Comparison of ENCODE assay signal across 11 mouse cellular contexts in genomic region chr8:103270815-103271553, GRCm38 (mm10).
DNase-seq lines count a peak whose midpoint lies in the region; ATAC-seq lines count a peak whose summit lies in the region.
"Had no signal": no experiment of that assay in that cellular context is flagged by ENCODE, and none has a peak within 500 bp of the region (broad histone marks: within the 10 kb centered on the region; RNA-seq: fewer than 3 reads in every experiment).

No protein-coding gene starts in this region.

- H3K27ac ChIP-seq in kidney, embryonic 16.5 days (ENCODE audit: low read length) = 0 out of 2 replicates have a peak overlapping the region, but pooled peaks have one; percentile 8
- H3K27ac ChIP-seq in hindbrain, embryonic 13.5 days = peak overlapping the region; percentile 8; the same call in 1 of the 2 replicates
- no peak overlapping the region; the same call in 1 of the 2 replicates for H3K27ac ChIP-seq in neural tube, embryonic 11.5 days (ENCODE audit: low read depth, low read length)

- H3K27me3 ChIP-seq in kidney, embryonic 16.5 days (ENCODE audit: insufficient read depth, low read length) = no peaks in the 10 kb centered on the region
- 0 out of 2 replicates have a peak, but pooled peaks cover 3% of the 10 kb centered on the region for H3K27me3 ChIP-seq in hindbrain, embryonic 13.5 days
- no peaks in the 10 kb centered on the region for H3K27me3 ChIP-seq in neural tube, embryonic 11.5 days (ENCODE audit: control insufficient read depth, insufficient read depth, low read length)
- H3K27me3 ChIP-seq: CH12.LX had no signal

- DNase-seq in kidney, adult 11 months = no peak
- DNase-seq in embryo, embryonic 11 days = peak; percentile 61
- peak; percentile 29 for DNase-seq in neural tube, embryonic 11.5 days (ENCODE audit: low spot score)
- DNase-seq in right cerebral cortex, postnatal 14 days = no peak
- no peak for DNase-seq in frontal cortex, postnatal 25 days (ENCODE audit: low spot score in 2 of 2)
- DNase-seq: layer of hippocampus, postnatal 36 days; spleen, adult 18-20 months had no signal

- peak; percentile 51; the same call in 1 of the 2 replicates for ATAC-seq in kidney, embryonic 16.5 days (ENCODE audit: low FRiP score, low TSS enrichment)
- ATAC-seq in hindbrain, embryonic 13.5 days (ENCODE audit: low FRiP score) = peak; percentile 25; the same call in 1 of the 2 replicates
- ATAC-seq in neural tube, embryonic 11.5 days (ENCODE audit: insufficient read depth, low FRiP score, low TSS enrichment) = peak; percentile 27; the same call in 1 of the 2 replicates
- ATAC-seq in CD4-positive, CD25-positive, alpha-beta regulatory T cell, adult 4 months = no peak

- no peak overlapping the region for H3K4me2 ChIP-seq in kidney, embryonic 16.5 days (replicated peaks; ENCODE audit: low read depth, low read length)
- H3K4me2 ChIP-seq in hindbrain, embryonic 13.5 days = no peak overlapping the region
- no peak overlapping the region for H3K4me2 ChIP-seq in neural tube, embryonic 11.5 days (ENCODE audit: low read depth)

- peaks cover 8% of the 10 kb centered on the region; the same call in 1 of the 2 replicates for H3K4me1 ChIP-seq in kidney, embryonic 16.5 days (ENCODE audit: insufficient read depth, low read length)
- peaks cover 16% of the 10 kb centered on the region for H3K4me1 ChIP-seq in hindbrain, embryonic 13.5 days (replicated peaks)
- peaks cover 5% of the 10 kb centered on the region; the same call in 1 of the 2 replicates for H3K4me1 ChIP-seq in neural tube, embryonic 11.5 days (ENCODE audit: control insufficient read depth, insufficient read depth, low read length)

- H3K9ac ChIP-seq in kidney, embryonic 16.5 days (replicated peaks; ENCODE audit: low read length) = no peak overlapping the region
- no peak overlapping the region for H3K9ac ChIP-seq in hindbrain, embryonic 13.5 days
- no peak overlapping the region for H3K9ac ChIP-seq in neural tube, embryonic 11.5 days (ENCODE audit: low read length)

- H3K4me3 ChIP-seq in kidney, embryonic 16.5 days (ENCODE audit: low read length) = no peak overlapping the region
- H3K4me3 ChIP-seq in hindbrain, embryonic 13.5 days = no peak overlapping the region
- H3K4me3 ChIP-seq in neural tube, embryonic 11.5 days (ENCODE audit: low read depth, low read length) = no peak overlapping the region

- 50% methylated on average over 9 of the region's 9 CpGs for WGBS in kidney, embryonic 16.5 days
- WGBS in hindbrain, embryonic 13.5 days = 33% methylated on average over 9 of the region's 9 CpGs
- WGBS in neural tube, embryonic 11.5 days = 30% methylated on average over 9 of the region's 9 CpGs

- H3K9me3 ChIP-seq in kidney, embryonic 16.5 days (ENCODE audit: low read length) = no peaks in the 10 kb centered on the region
- H3K9me3 ChIP-seq in hindbrain, embryonic 13.5 days = no peaks in the 10 kb centered on the region
- no peaks in the 10 kb centered on the region for H3K9me3 ChIP-seq in neural tube, embryonic 11.5 days (ENCODE audit: control insufficient read depth, low read length)

- no peaks in the 10 kb centered on the region for H3K36me3 ChIP-seq in kidney, embryonic 16.5 days (ENCODE audit: insufficient read depth, low read length)
- H3K36me3 ChIP-seq in hindbrain, embryonic 13.5 days = no peaks in the 10 kb centered on the region
- no peaks in the 10 kb centered on the region for H3K36me3 ChIP-seq in neural tube, embryonic 11.5 days (ENCODE audit: control insufficient read depth, insufficient read depth, low read length)

Comparison
In these comparisons a context has a peak if more than half of its experiments do, and no peak if none do; other contexts are left out.
1. DNase-seq: peak in embryo, embryonic 11 days (single experiment) and neural tube, embryonic 11.5 days (single experiment); none in kidney, adult 11 months (single experiment), right cerebral cortex, postnatal 14 days (single experiment) and frontal cortex, postnatal 25 days (0 of 2).